Mouse (Mus musculus) G1E (cell line): ENCODE data around the gene Arid5a. TPM values are rescaled to one million over a fixed set of nuclear protein-coding genes. Genes with fewer than 3 reads are reported as not detected.

ENCODE experiments used
- ATAC-seq: 2 replicates; pipeline ENCODE4 v1.8.0; 2016; ENCODE audit warnings: mild to moderate bottlenecking; ENCODE audit not compliant: insufficient number of reproducible peaks, poor library complexity, low FRiP score, severe bottlenecking; ENCODE audit errors: extremely low read depth
- DNase-seq: peaks from one replicate; pipeline ENCODE4 v3.0.0; 2012; ENCODE audit warnings: low spot score
- H3K27me3 ChIP-seq: 2 replicates; pipeline ENCODE4 v1.6.1; 2012; ENCODE audit warnings: mild to moderate bottlenecking, low read length, inconsistent platforms; ENCODE audit not compliant: insufficient read depth
- H3K36me3 ChIP-seq: replicated peaks from 2 replicates; pipeline ENCODE3; 2012; ENCODE audit warnings: mild to moderate bottlenecking, inconsistent platforms
- H3K4me1 ChIP-seq: 2 replicates; pipeline ENCODE4 v1.6.1; 2012; ENCODE audit warnings: low read depth, low read length, inconsistent platforms, mixed read lengths; ENCODE audit not compliant: insufficient read depth
- H3K4me3 ChIP-seq: 2 replicates; pipeline ENCODE4 v1.5.1; 2012; ENCODE audit warnings: low read depth, mild to moderate bottlenecking, inconsistent platforms, low read length, moderate library complexity, mixed read lengths
- H3K9me3 ChIP-seq: replicated peaks from 2 replicates; pipeline ENCODE4 v1.6.1; 2012; ENCODE audit warnings: inconsistent platforms
- CTCF ChIP-seq: IDR thresholded peaks from 2 replicates; pipeline ENCODE4 v1.5.1; 2012; ENCODE audit warnings: low read depth, low read length, inconsistent platforms, mixed read lengths
- GATA1 ChIP-seq: IDR thresholded peaks from 2 replicates; pipeline ENCODE4 v1.6.1; 2012; ENCODE audit warnings: borderline replicate concordance, low read length, inconsistent platforms, mixed read lengths
- GATA2 ChIP-seq: IDR thresholded peaks from 2 replicates; pipeline ENCODE4 v1.6.1; 2012; ENCODE audit warnings: low read depth, low read length, inconsistent platforms, borderline replicate concordance
- POLR2AphosphoS5 ChIP-seq: IDR thresholded peaks from 2 replicates; pipeline ENCODE4 v1.6.1; 2012; ENCODE audit warnings: low read depth, low read length, inconsistent platforms; ENCODE audit not compliant: insufficient replicate concordance
- TAL1 ChIP-seq: conservative IDR thresholded peaks from 2 replicates; pipeline ENCODE4 v1.6.1; 2012; ENCODE audit warnings: low read depth, low read length, inconsistent platforms, mixed read lengths
- polyA plus RNA-seq: library from polyadenylated mRNA; stranded (reverse); fragments of >175 nt; gene quantifications from 2 replicates; pipeline ENCODE4 v1.2.3, GENCODE M21; 2012
- total RNA-seq, 2 experiments: library from RNA; stranded (forward) in 1 of 2; stranded (reverse) in 1 of 2; fragments of 200-1000 nt in 1 of 2; fragments of >200 nt in 1 of 2; fragmentation: Nextera tagmentation in 1 of 2; gene quantifications; 2 replicates each; pipeline ENCODE4 v1.2.3; 2014 to 2017

Gene Arid5a
- total and polyA plus RNA-seq, 3 experiments, result 8.4 to 33.6 (median 8.7) TPM

GRCm38 (mm10) chr1:36281849-36282248 lies 25.7 kb upstream of the Arid5a start:
- DNase-seq, result no peak
- no peak for ATAC-seq
- TF ChIP-seq CTCF, result no peak
- no peak for TF ChIP-seq GATA2
- no peak for TF ChIP-seq TAL1
- no peak for TF ChIP-seq POLR2AphosphoS5
- no peak for TF ChIP-seq GATA1
- H3K4me1 ChIP-seq, result peaks cover 19% of the 10 kb centered on the region
- H3K9me3 ChIP-seq, result peaks cover 9% of the 10 kb centered on the region
- H3K27me3 ChIP-seq, result peaks cover 29% of the 10 kb centered on the region
- H3K4me3 ChIP-seq, result no peak overlapping the region
- no peaks in the 10 kb centered on the region for H3K36me3 ChIP-seq

- Histone ChIP-seq H3K4me3 (no peak overlapping the region), H3K9me3 (no peaks in the 10 kb centered on the region), H3K4me1 (peaks cover 2% of the 10 kb centered on the region; the same call in 1 of the 2 replicates), H3K27me3 (peaks cover 59% of the 10 kb centered on the region), H3K36me3 (no peaks in the 10 kb centered on the region)
- ATAC-seq (no peak), DNase-seq (no peak)
- TF ChIP-seq CTCF, result no peak
- no peak for TF ChIP-seq GATA1
- TF ChIP-seq TAL1, result no peak
Measured at GRCm38 (mm10) chr1:36293470-36293869, 14.1 kb upstream of the Arid5a start.

GRCm38 (mm10) chr1:36294402-36294801 lies 13.1 kb upstream of the Arid5a start:
- Histone ChIP-seq H3K4me3 (no peak overlapping the region), H3K9me3 (no peaks in the 10 kb centered on the region), H3K27me3 (peaks cover 68% of the 10 kb centered on the region), H3K4me1 (peaks cover 2% of the 10 kb centered on the region; the same call in 1 of the 2 replicates), H3K36me3 (no peaks in the 10 kb centered on the region)
- DNase-seq (no peak), ATAC-seq (no peak)
- TF ChIP-seq TAL1 (no peak), POLR2AphosphoS5 (no peak), GATA1 (no peak), CTCF (no peak), GATA2 (no peak)

- Histone ChIP-seq H3K4me3 (no peak overlapping the region), H3K27me3 (peaks cover 82% of the 10 kb centered on the region), H3K36me3 (no peaks in the 10 kb centered on the region), H3K9me3 (no peaks in the 10 kb centered on the region), H3K4me1 (peaks cover 2% of the 10 kb centered on the region; the same call in 1 of the 2 replicates)
- ATAC-seq, result no peak
- no peak for DNase-seq
- no peak for TF ChIP-seq POLR2AphosphoS5
- no peak for TF ChIP-seq GATA2
Measured at GRCm38 (mm10) chr1:36296466-36297149, 10.9 kb upstream of the Arid5a start.

- TF ChIP-seq GATA2 (no peak), POLR2AphosphoS5 (no peak)
- DNase-seq (no peak), ATAC-seq (no peak)
- peaks cover 2% of the 10 kb centered on the region; the same call in 1 of the 2 replicates for H3K4me1 ChIP-seq
- no peaks in the 10 kb centered on the region for H3K36me3 ChIP-seq
- no peak overlapping the region for H3K4me3 ChIP-seq
- H3K27me3 ChIP-seq, result peaks cover 87% of the 10 kb centered on the region
- no peaks in the 10 kb centered on the region for H3K9me3 ChIP-seq
Measured at GRCm38 (mm10) chr1:36298107-36298506, 9.4 kb upstream of the Arid5a start.

- ATAC-seq, result no peak
- Histone ChIP-seq H3K4me3 (no peak overlapping the region), H3K4me1 (peaks cover 2% of the 10 kb centered on the region; the same call in 1 of the 2 replicates)
Measured at GRCm38 (mm10) chr1:36299126-36299525, 8.4 kb upstream of the Arid5a start.

More at GRCm38 (mm10) chr1:36299126-36299525, 8.4 kb upstream of the Arid5a start:
- Histone ChIP-seq H3K27me3 (peaks cover 85% of the 10 kb centered on the region), H3K9me3 (no peaks in the 10 kb centered on the region), H3K36me3 (no peaks in the 10 kb centered on the region)
- TF ChIP-seq GATA1, result no peak
- no peak for TF ChIP-seq GATA2
- no peak for TF ChIP-seq CTCF
- TF ChIP-seq POLR2AphosphoS5, result no peak
- no peak for TF ChIP-seq TAL1
- DNase-seq, result no peak
